Mouse (Mus musculus) heart, embryonic 12.5 days (tissue): Measurements from ENCODE around the gene Srsf2. TPM values are rescaled to one million over a fixed set of nuclear protein-coding genes. Genes with fewer than 3 reads are reported as not detected.

Source experiments
- ATAC-seq: fragments of 200-750 bp; cut with Nextera tagmentation; 2 replicates; pipeline ENCODE4 v1.8.0; 2017; ENCODE audit warnings: moderate TSS enrichment, moderate library complexity; ENCODE audit not compliant: insufficient number of reproducible peaks, low FRiP score
- H3K27ac ChIP-seq: fragments of 300-500 bp; sonication (generic); 2 replicates; pipeline ENCODE4 v1.5.1; 2016; ENCODE audit warnings: mild to moderate bottlenecking, moderate library complexity; ENCODE audit not compliant: poor library complexity, severe bottlenecking
- H3K27me3 ChIP-seq: fragments of 300-500 bp; sonication (generic); replicated peaks from 2 replicates; pipeline ENCODE4 v1.6.1; 2016; ENCODE audit warnings: mild to moderate bottlenecking, moderate library complexity
- H3K36me3 ChIP-seq: fragments of 300-500 bp; sonication (generic); 2 replicates; pipeline ENCODE4 v1.6.1; 2016; ENCODE audit warnings: mild to moderate bottlenecking, moderate library complexity
- H3K4me1 ChIP-seq: fragments of 300-500 bp; sonication (generic); replicated peaks from 2 replicates; pipeline ENCODE4 v1.6.1; 2016; ENCODE audit warnings: mild to moderate bottlenecking
- H3K4me2 ChIP-seq: fragments of 300-500 bp; sonication (generic); 2 replicates; pipeline ENCODE4 v1.6.1; 2016; ENCODE audit warnings: mild to moderate bottlenecking, moderate library complexity
- H3K4me3 ChIP-seq: fragments of 300-500 bp; sonication (generic); 2 replicates; pipeline ENCODE4 v1.5.1; 2016; ENCODE audit warnings: mild to moderate bottlenecking
- H3K9ac ChIP-seq: fragments of 300-500 bp; sonication (generic); 2 replicates; pipeline ENCODE4 v1.6.1; 2016; ENCODE audit warnings: mild to moderate bottlenecking, moderate library complexity
- H3K9me3 ChIP-seq: fragments of 300-500 bp; sonication (generic); replicated peaks from 2 replicates; pipeline ENCODE4 v1.6.1; 2016; ENCODE audit warnings: mild to moderate bottlenecking, moderate library complexity
- WGBS: fragments of 180-500 bp; shearing (Covaris S2); methylation state at CpG from one replicate; pipeline ENCODE4 v1.1.7; 2016; 5-methylcytosine and 5-hydroxymethylcytosine counted together
- polyA plus RNA-seq: library from polyadenylated mRNA; unstranded; fragments of >200 nt; fragmentation: Nextera tagmentation; extraction: Ambion mirVana; gene quantifications from 2 replicates; pipeline ENCODE4 v1.2.1, GENCODE M21; 2016

Srsf2 gene
- polyA plus RNA-seq, 1 experiment from 2014 or later = 640 TPM

DNA sequence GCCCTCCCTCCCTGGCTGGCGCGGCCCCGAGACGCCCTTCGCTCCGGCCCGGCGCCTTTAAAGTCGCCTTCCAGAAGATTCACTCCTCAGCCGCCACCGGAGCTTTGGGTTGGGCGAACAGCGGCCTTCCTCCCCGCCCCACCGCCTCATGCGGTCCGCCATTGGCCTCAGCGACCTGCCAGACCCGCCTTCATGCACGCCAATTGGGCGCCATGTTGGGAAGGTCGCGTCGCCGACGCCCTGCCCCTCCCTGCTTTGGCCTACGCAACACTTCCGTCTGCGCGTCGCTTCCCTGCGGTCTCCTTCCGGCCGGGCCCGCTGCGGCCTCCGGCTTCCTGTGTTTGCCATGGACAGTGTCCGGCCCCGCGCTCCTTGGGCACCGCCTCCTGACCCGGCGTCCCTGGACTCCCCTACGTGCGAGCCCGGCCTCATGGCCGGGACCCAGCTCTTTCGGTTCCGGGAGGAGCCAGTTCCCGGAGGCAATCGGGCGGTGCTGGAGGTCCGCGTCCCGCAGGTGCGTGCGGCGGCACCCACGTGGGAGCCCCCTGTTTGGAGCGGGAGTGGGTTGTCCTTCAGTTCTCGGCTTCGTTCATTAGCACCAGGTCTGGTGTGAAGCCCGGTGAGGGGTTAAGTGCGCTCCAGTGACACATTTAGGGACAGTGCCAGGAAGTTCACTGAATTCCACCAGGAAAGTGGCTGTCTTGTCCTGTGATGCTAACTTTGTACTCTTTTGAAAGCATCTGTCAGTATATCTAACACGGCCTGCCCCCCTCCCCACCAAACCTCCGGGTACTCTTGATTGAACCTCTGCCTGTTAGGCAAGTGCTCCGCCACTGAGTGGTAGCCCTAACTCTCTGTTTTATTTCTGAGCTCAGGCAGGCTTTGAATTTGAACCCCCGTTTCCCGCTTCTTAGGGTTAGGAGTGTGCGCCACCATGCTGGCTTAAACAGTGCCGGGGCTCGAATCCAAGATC lies 9.3 kb downstream of the Srsf2 start, which contains the start of the genes Mettl23 and Jmjd6:
Gene Mettl23, plus strand, starts transcription at position 18 of the 973 bp plus-strand sequence.
Gene Jmjd6, minus strand, starts transcription at position 189 of the 973 bp plus-strand sequence.
- Histone ChIP-seq H3K4me1 (peaks cover 37% of the 10 kb centered on the region), H3K27ac (peak within 1 kb of the TSS; percentile 99), H3K9me3 (no peaks in the 10 kb centered on the region), H3K9ac (peak within 1 kb of the TSS; percentile 94), H3K4me3 (peak within 1 kb of the TSS; percentile 79), H3K36me3 (peaks cover 48% of the 10 kb centered on the region), H3K4me2 (peak within 1 kb of the TSS; percentile 93), H3K27me3 (no peaks in the 10 kb centered on the region)
- WGBS = 1% methylated on average over 72 of the region's 72 CpGs
- peak; percentile 94 for ATAC-seq

DNA sequence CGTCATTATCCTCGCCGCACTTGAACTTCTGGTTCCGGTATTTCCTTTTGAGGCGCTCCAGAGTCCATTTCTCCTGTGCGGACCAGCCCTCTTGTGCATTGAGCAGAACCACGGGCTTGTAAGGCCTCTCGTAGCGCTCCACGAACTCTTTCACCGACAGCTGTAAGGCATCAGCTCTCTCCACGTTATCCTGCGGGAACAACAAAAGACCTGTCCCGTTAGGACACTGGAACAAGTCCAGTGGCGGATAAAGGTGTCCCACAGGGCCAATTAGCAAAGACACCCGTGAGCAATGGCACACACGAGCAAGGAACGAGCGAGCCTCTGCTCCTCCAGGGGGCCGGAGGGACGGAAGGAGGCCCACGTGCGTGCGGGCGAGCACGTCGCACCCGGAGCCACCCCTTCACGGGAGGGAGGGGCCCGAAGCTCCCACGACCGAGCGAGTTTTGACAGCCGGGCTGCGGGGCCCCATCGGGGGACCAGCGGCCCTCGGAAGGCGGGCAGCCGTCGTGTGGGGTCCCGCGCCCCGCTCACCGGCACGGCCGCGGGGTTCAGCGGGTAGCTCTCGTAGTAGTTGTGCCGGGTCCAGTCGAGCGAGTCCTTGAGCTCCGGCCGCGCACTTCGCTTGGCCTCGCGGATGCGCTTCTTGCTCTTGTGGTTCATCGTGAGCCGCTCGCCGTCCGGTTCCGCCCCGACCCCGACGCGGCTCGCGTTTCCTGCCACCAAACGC lies 10.2 kb downstream of the Srsf2 start:
- Histone ChIP-seq H3K36me3 (peaks cover 48% of the 10 kb centered on the region), H3K27me3 (no peaks in the 10 kb centered on the region), H3K4me1 (peaks cover 37% of the 10 kb centered on the region), H3K27ac (peak overlapping the region; percentile 99), H3K9me3 (no peaks in the 10 kb centered on the region), H3K4me3 (peak overlapping the region; percentile 79), H3K4me2 (peak overlapping the region; percentile 93), H3K9ac (peak overlapping the region; percentile 94)
- under 1% methylated on average over 72 of the region's 73 CpGs for WGBS
- ATAC-seq = peak; percentile 68

DNA sequence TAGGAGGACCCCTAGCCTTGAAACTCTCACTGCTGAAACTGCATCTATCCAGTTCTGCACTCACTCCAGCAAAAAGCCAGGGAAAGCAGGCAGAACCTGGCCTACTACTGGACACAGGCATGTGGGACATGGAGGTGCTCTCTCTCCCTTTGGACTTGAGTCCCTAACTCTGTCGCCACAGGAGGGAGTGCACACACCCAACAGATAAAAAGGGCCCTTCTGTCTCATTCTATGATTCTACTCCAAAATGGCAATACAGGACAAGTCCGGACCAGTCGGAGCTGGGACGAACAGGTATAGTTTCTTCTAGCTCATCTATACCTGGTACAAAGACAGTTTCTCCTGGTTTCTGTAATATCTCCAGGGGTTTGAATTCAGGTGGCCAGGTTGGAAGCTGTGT lies 12.1 kb downstream of the Srsf2 start:
- peaks cover 35% of the 10 kb centered on the region for H3K4me1 ChIP-seq
- peak overlapping the region; percentile 94 for H3K9ac ChIP-seq
- no peak overlapping the region for H3K27ac ChIP-seq
- 77% methylated on average over 4 of the region's 4 CpGs for WGBS
- no peaks in the 10 kb centered on the region for H3K27me3 ChIP-seq
- H3K4me2 ChIP-seq = peak overlapping the region; percentile 93
- no peak for ATAC-seq
- H3K4me3 ChIP-seq = peak overlapping the region; percentile 79
- no peaks in the 10 kb centered on the region for H3K9me3 ChIP-seq
- peaks cover 55% of the 10 kb centered on the region for H3K36me3 ChIP-seq

DNA sequence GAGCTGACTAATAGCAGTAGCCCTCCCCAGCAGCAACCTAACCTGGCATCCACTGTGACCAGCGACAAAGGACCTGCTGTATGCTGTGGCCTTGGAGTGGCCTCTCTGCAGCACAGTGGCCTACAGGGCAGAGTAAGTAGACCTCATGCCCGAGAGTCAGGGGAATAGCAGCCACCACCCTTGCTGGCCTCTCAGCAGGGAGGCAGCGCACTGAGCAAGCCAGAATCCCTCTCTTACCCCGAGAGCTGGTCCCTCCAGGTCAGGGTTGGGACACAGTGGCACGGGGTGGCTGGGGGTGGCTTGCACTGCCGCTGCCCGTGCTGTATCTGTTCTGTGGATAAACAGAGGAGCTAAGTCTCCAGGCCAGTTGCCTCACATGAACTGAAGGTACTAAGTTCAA lies 13.3 kb downstream of the Srsf2 start:
- Histone ChIP-seq H3K9ac (peak overlapping the region; percentile 52; the same call in 1 of the 2 replicates), H3K9me3 (no peaks in the 10 kb centered on the region), H3K4me1 (peaks cover 35% of the 10 kb centered on the region), H3K36me3 (peaks cover 67% of the 10 kb centered on the region), H3K27me3 (no peaks in the 10 kb centered on the region), H3K27ac (no peak overlapping the region), H3K4me3 (no peak overlapping the region), H3K4me2 (0 out of 2 replicates have a peak overlapping the region, but pooled peaks have one; percentile 24)
- no peak for ATAC-seq
- WGBS = 80% methylated on average over 7 of the region's 7 CpGs

DNA sequence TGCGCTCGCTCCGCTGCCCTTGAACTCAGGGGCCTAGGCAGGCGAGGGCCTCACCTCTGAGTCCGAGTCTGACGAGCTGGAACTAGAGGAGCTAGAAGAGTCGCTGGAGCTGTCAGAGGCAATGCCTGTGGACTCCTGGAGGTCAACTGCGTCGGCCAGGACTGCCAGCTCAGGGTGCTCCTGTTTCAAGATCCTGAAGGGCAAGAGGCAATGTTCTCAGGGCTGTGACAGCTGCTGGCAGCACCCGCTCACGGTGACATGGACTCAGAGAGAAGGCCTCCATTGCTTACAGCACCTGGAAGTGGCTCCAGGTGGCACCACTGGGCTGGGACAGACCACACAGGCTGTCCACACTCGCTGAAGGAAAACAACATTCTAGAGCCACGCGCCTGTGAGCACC lies 14.0 kb downstream of the Srsf2 start:
- H3K9ac ChIP-seq = no peak overlapping the region
- ATAC-seq = no peak
- no peaks in the 10 kb centered on the region for H3K27me3 ChIP-seq
- H3K4me3 ChIP-seq = no peak overlapping the region
- H3K27ac ChIP-seq = no peak overlapping the region
- H3K9me3 ChIP-seq = no peaks in the 10 kb centered on the region
- no peak overlapping the region for H3K4me2 ChIP-seq
- WGBS = 87% methylated on average over 14 of the region's 14 CpGs
- H3K4me1 ChIP-seq = peaks cover 29% of the 10 kb centered on the region
- H3K36me3 ChIP-seq = peaks cover 73% of the 10 kb centered on the region

DNA sequence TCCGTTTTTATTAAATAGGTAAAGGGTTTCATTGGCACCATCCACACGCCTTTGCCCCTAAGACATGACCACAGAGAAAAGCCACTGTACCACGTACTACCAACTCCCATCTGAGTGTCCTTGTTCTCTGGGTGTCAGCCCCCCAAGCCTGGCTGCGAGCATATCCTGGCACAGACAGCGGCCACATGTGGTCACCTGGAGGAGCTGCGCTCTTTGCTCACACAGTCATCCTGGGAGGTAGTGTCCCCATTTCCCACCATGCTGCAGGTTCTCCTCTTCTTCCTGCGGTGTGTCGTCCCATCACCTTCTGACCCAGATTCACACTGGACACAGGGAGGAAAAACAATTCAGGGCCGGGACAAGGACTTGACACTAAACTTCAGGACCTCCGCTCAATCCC lies 15.5 kb downstream of the Srsf2 start:
- WGBS = 94% methylated on average over 10 of the region's 10 CpGs
- Histone ChIP-seq H3K9me3 (no peaks in the 10 kb centered on the region), H3K9ac (no peak overlapping the region), H3K4me2 (no peak overlapping the region), H3K27ac (no peak overlapping the region), H3K36me3 (peaks cover 87% of the 10 kb centered on the region), H3K4me3 (no peak overlapping the region), H3K27me3 (no peaks in the 10 kb centered on the region), H3K4me1 (peaks cover 29% of the 10 kb centered on the region)
- ATAC-seq = no peak

DNA sequence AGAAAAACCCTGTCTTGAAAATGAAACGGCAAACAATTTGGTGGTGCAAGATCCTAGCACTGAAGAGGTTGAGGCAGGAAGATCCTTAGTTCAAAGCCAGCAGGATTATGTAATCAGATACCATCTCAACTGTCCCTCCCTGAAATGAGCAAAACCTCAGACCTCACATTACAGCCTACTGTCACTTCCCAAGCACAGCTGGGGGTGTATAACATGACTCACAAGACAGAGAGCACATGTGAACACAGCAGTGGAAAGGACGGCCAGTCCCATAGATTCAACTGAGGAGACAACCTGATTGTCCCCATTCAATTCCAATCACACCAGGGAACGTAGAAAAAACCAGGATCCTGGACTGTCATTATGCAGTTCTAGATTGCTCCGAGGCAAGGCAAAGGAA lies 16.6 kb downstream of the Srsf2 start:
- Histone ChIP-seq H3K36me3 (peaks cover 90% of the 10 kb centered on the region), H3K4me1 (peaks cover 21% of the 10 kb centered on the region), H3K9ac (no peak overlapping the region), H3K27me3 (no peaks in the 10 kb centered on the region), H3K9me3 (no peaks in the 10 kb centered on the region), H3K4me2 (no peak overlapping the region), H3K27ac (no peak overlapping the region), H3K4me3 (no peak overlapping the region)
- 85% methylated on average over 4 of the region's 4 CpGs for WGBS
- no peak for ATAC-seq

DNA sequence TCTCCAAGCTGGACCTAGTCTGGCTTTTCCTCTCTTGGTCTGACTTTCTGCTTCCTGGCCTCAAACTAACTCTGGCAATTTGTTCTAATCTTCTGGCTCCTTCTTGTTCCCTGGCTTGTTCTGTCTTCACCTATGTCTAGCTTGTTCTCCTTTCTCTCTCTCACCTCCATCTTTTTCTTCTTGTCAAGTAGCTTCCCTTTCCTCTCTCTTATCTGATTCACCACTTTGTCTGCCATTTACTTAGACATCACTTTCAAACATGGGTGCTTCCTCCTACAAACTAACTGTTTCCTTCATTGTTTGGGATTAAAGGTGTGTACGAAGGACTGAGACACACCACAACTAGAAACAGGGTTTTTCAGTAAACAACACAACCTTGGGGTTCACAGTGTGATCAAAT lies 17.9 kb downstream of the Srsf2 start:
- Histone ChIP-seq H3K4me1 (peaks cover 7% of the 10 kb centered on the region), H3K9ac (no peak overlapping the region), H3K36me3 (peaks cover 80% of the 10 kb centered on the region), H3K4me3 (no peak overlapping the region), H3K27me3 (no peaks in the 10 kb centered on the region), H3K4me2 (no peak overlapping the region), H3K9me3 (no peaks in the 10 kb centered on the region), H3K27ac (no peak overlapping the region)
- 81% methylated on average over 1 of the region's 1 CpGs for WGBS
- ATAC-seq = no peak

DNA sequence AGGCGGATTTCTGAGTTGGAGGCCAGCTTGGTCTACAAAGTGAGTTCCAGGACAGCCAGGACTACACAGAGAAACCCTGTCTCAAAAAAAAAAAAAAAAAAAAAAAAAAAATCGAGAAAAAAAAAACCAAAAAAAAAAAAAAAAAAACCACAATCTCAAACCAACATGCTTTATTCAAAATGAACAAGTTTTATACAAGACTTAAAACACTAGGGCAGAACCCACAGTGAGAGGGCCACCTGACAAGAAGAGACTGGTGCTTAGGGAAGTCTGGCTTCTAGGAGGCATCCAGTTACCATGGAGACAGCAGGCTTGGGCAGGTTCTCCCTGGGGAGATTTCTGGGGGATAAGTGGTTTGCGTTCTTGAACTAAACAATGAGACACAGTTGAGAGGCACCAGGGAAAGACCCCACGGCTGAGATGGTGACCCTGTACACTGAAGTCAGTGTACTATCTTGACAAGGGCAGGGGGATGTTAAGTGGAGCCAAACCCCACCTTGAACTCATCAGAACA lies 20.7 kb downstream of the Srsf2 start:
- WGBS = 42% methylated on average over 4 of the region's 4 CpGs
- Histone ChIP-seq H3K9ac (no peak overlapping the region), H3K36me3 (peaks cover 53% of the 10 kb centered on the region), H3K4me1 (peaks cover 18% of the 10 kb centered on the region), H3K4me3 (no peak overlapping the region), H3K4me2 (no peak overlapping the region), H3K9me3 (no peaks in the 10 kb centered on the region), H3K27ac (no peak overlapping the region), H3K27me3 (no peaks in the 10 kb centered on the region)
- ATAC-seq = no peak

DNA sequence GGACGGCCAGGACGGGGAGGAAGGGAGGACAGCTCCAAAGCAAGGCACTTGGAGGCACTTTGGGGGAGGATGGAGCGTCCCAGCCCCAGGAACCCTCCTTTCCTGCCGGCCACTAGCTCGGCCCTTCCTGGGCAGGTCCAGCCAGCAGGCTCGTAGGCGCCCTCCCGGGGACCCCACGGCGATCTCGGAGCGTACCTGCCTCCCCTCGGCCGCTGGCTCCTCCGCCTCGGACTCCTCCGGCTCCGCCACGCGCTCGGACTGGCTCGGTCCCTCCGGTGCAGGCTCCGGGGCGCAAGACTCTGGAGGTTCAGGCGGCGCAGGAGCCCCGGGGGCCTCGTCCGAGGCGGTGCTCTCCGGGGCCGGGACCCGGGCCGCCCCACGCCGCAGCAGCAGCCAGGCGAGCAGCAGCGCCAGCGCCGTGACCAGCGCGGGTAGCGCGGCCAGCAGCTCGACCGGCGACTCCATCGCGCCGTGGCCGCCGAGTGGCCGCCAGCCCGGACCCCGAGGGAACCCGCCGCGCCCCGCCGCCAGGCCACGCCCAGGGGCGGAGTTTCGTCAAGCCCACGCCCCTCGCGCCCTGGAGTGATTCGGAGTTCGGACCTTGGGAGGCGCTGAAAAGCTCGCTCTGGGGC lies 25.2 kb downstream of the Srsf2 start, which contains the start of gene Mxra7:
Gene Mxra7, minus strand, starts transcription at position 513 of the 632 bp plus-strand sequence.
- H3K27ac ChIP-seq = peak within 1 kb of the TSS; percentile 63; the same call in 1 of the 2 replicates
- peak; percentile 80 for ATAC-seq
- H3K9ac ChIP-seq = peak within 1 kb of the TSS; percentile 90
- peak within 1 kb of the TSS; percentile 75 for H3K4me3 ChIP-seq
- H3K9me3 ChIP-seq = no peaks in the 10 kb centered on the region
- no peaks in the 10 kb centered on the region for H3K27me3 ChIP-seq
- peak within 1 kb of the TSS; percentile 95 for H3K4me2 ChIP-seq
- peaks cover 10% of the 10 kb centered on the region; the same call in 1 of the 2 replicates for H3K36me3 ChIP-seq
- under 1% methylated on average over 71 of the region's 71 CpGs for WGBS
- H3K4me1 ChIP-seq = peaks cover 41% of the 10 kb centered on the region
